Mouse (Mus musculus) ES-E14 (cell line): ENCODE data around the gene Acbd3.

ENCODE experiments used
- CHD2 ChIP-seq: IDR thresholded peaks from 2 replicates; pipeline ENCODE4 v1.6.1; 2014; ENCODE audit warnings: mild to moderate bottlenecking, low read depth, low read length, inconsistent platforms
- HCFC1 ChIP-seq: IDR thresholded peaks from 2 replicates; pipeline ENCODE4 v1.6.1; 2012; ENCODE audit warnings: low read length, inconsistent platforms, borderline replicate concordance; ENCODE audit not compliant: insufficient read depth
- MAFK ChIP-seq: IDR thresholded peaks from 2 replicates; pipeline ENCODE4 v1.6.1; 2014; ENCODE audit warnings: mild to moderate bottlenecking, low read depth, low read length, inconsistent platforms; ENCODE audit not compliant: insufficient read depth
- ZC3H11A ChIP-seq: IDR thresholded peaks from 2 replicates; pipeline ENCODE4 v1.6.1; 2012; ENCODE audit warnings: low read depth, mild to moderate bottlenecking, inconsistent platforms, low read length, borderline replicate concordance
- ZNF384 ChIP-seq: IDR thresholded peaks from 2 replicates; pipeline ENCODE4 v1.6.1; 2012; ENCODE audit warnings: low read depth, low read length, inconsistent platforms

- no peak for TF ChIP-seq MAFK
- TF ChIP-seq HCFC1 = no peak
- TF ChIP-seq ZNF384 = no peak
- TF ChIP-seq CHD2 = no peak
- no peak for TF ChIP-seq ZC3H11A
Observed at GRCm38 (mm10) chr1:180763307-180763706, 37.5 kb downstream of the Acbd3 start.
